Mouse (Mus musculus): ENCODE measurements around the gene Zbtb3. TPM values are rescaled to one million over a fixed set of nuclear protein-coding genes. Genes with fewer than 3 reads are reported as not detected.

Gene Zbtb3
- total RNA-seq, 2 experiments from 2014 or later: 1.3 to 1.7 TPM

GRCm38 (mm10) chr19:8838041-8838730 lies 35.8 kb downstream of the Zbtb3 start:
- intact Hi-C loops (cut with DNase I): no loop called here
- peak; percentile 36 to 37 for DNase-seq

DNA sequence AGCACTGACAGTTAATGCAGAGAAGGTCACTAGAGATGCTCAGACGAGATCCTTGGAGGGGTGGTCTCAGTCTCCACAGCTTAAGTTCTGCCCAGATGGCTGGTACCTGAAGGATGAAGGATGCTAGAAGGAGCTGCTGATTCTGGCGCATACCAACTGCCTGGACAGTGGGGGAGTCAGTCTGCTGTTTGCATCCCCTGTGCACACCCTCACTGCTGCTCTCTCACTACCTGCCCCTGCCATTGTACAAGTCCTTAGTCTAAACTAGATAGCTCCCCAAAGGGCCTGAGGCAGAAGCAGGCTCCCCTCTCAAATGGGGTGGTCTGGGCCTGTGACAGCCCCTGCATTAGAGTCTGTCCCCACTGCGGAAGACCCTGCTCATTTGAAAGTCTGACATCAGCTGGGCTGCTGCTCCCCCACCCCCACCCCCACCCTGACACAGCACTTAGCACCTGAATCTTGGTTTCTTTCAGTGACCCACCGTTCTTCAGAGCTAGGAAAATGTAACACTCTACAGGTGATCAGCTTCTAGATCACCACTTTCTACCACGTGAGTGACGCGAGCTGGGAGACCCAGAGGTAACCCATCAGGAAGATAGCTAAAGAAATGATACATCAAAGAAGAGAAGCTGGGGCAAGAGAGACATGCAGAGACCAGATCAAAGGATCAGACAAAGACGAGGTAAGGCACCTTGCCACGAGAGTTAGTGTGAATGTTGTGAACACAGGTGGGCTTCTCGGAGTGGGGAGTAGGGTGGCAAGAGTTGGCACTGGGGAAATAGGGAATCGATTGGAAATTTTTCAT lies 37.0 kb downstream of the Zbtb3 start, which contains the start of gene Gng3:
Gng3 (minus strand) TSS at position 92 of the 805 bp plus-strand sequence.
- intact Hi-C loops (cut with DNase I): no loop called here
- no peak for DNase-seq

GRCm38 (mm10) chr19:8839908-8840791 lies 37.8 kb downstream of the Zbtb3 start:
- peak; percentile 73 to 74 for DNase-seq
- intact Hi-C loops (cut with DNase I): no loop called here

DNA sequence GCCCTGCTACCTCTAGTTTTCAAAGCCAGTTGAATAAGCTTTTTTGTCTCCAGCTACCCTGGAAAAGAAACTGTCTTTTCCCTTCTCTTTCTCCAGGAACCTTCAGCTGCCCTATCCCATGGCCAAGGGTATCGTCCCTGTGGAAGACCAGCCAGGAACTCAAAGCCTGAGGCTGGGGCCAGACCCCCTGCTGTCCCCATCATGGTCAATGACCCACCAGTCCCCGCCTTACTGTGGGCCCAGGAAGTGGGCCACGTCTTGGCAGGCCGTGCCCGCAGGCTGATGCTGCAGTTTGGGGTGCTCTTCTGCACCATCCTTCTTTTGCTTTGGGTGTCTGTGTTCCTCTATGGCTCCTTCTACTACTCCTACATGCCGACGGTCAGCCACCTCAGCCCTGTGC lies 38.7 kb downstream of the Zbtb3 start:
- no peak for DNase-seq
- intact Hi-C loops (cut with DNase I): no loop called here

DNA sequence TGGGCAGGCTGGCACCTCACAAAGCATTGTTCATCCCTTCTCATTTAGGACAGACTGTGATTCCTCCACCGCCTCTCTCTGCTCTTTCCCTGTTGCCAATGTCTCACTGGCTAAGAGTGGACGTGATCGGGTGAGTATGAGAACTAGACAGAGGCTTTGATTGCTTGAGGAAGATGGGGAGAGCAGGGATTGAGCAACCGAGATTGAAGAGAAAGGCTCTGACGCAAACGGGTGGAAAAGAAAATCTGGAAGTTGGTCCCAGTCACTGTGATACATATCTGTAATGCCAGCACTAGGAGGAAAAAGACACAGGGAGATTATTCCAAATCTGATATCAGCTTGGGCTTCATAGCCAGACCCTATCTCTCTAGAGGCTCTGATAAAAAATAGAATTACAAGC lies 40.6 kb downstream of the Zbtb3 start:
- intact Hi-C loops (cut with DNase I): no loop called here
- no peak for DNase-seq

DNA sequence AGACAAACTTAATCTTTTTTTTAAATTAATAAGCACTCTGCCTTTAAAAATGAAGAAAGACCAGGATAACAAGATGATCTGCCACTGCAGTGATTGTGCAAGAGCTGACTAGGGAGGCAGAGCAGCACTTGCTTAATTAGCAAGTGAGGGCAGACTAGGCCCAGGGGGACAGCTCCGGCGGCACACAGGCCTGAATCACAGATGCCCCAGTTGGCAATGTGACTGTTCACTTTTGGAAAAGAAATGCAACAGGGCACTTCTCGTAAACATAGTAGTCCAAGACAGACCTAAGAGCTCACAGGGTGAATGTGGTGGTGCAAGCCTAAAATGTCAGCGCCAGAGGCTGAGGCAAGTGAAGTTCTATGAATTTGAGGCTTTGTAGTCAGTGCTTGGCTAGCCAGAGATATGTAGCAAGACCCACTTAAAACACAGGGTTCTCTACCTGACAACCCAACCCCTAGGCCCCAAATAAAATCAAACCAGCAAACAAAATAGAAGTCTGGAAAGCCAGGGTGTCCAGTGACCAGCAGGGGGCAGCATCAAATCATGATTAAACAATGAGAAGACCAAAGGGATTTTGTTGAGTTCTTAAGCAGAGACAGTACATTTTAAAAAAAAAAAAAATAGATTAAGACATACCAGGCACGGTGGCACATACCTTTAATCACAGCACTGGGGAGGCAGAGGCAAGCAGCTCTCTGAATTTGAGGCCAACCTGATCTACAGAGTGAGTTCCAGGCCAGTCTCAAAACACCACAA lies 42.2 kb downstream of the Zbtb3 start:
- intact Hi-C loops (cut with DNase I): loop anchor here (1.0 kb wide), 1 partner anchor 266 kb away; no protein-coding TSS in a partner anchor
- peak; percentile 76 to 83 for DNase-seq

DNA sequence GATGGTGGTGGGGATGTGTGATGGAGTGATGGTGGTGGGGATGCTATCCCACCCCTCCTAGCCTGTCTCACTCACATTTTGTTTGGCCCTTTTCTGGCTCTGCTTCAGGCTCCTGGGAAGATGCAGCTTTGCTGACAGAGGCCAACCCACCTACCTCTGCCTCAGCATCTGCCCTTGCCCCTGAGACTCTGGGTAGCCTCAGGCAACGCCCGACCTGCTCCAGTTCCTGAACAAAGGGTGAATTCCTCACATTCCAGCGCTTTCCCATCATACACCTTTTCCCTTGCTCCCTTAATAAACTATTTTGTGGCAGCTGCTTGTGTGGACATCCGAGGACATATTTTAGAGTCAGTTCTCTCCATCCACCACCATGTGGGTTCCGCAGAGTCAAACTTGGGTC lies 46.0 kb downstream of the Zbtb3 start:
- no peak for DNase-seq
- intact Hi-C loops (cut with DNase I): no loop called here

DNA sequence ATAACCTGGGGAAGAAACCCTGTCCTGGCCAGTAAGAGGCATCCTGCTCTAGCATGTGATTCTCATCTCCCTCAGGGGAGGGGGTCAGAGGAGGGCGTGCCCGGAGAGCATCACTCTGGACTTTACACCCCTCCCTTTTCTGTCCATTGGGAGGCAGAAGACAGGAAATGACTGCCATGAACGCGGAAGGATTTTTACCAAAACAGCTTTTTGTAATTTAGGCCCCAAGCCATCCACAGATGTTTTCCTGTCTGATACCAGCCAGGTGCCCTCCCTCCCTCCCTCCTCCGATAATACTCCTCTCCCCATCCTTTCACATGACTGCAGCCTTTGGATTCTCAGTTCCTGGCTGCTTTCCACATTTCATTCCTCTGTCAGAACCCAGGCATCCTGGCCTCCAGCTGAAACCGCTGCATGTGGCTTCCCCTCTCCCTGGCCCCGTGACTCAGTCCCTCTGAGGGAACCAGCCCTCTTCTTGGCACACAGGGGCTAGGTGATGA lies 48.1 kb downstream of the Zbtb3 start, which contains the start of gene Lrrn4cl:
Lrrn4cl (plus strand) TSS at position 367 of the 500 bp plus-strand sequence.
- DNase-seq: no peak
- intact Hi-C loops (cut with DNase I): no loop called here

DNA sequence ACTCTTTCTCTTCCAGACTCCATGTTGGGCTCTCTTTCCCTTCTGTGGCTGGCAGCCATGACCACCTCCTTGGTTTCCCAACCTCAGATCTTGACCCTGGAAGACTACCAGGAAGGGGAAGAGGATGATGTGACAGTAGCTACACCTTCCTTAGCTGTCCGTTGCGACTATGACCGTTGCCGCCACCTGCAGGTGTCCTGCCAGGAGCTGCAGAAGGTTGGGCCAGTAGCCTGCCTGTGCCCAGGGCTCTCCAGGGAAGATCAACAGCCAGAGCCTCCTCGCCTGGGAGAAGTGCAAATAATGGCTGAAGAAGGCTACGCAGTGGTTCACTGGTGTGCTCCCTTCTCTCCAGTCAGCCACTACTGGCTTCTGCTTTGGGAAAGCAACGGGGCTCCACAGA lies 49.3 kb downstream of the Zbtb3 start:
- no peak for DNase-seq
- intact Hi-C loops (cut with DNase I): no loop called here

DNA sequence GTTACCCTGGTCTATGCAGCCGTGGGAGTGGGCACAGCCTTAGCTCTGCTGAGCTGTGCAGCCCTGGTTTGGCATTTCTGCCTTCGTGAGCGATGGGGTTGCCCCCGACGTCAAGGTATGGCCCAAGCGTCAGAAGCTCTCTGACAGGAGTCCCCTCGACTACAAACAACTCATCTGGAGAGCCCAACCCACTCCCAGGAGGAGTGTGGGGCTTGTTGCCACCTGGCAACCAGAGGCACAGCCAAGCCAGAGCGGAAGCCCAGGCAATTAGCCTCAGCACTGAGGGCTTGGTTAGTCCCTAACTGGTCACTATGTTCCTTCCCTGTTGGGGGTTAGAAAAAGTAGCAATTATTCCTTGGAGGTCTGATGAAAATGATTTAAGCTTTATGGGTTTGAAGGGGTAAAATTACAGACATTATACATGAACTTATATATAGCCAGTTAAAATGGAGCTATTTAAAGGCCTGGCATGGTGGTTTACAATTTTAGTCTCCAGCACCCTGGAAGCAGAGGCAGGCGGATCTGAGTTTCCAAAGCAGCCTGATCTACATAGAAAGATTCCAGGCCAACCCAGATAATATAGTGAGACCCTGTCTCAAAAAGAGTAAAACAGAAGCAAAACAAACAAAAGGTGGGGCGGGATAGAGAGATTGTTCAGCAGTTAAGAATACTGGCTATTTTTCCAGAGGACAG lies 50.0 kb downstream of the Zbtb3 start:
- intact Hi-C loops (cut with DNase I): no loop called here

GRCm38 (mm10) chr19:8853117-8853516 lies 50.8 kb downstream of the Zbtb3 start:
- intact Hi-C loops (cut with DNase I): no loop called here
- no peak for DNase-seq

More for the DNA sequence above, 50.0 kb downstream of the Zbtb3 start:
- peak in 1 of 2 experiments; percentile 39 for DNase-seq

Other genes with a start within 250 kb of the Zbtb3 start
- not detected for gene Slc22a8, start 211.3 kb upstream of the Zbtb3 start, total RNA-seq (2021)
- not detected for gene Slc22a6, start 184.5 kb upstream of the Zbtb3 start, total RNA-seq (2021)
- gene Chrm1, start 138.8 kb upstream of the Zbtb3 start, total RNA-seq (2021): not detected
- gene Slc3a2, start 79.2 kb upstream of the Zbtb3 start, total RNA-seq (2021): 10 to 100 TPM; 37.7 to 43.0 TPM
- 10 to 100 TPM; 22.0 to 22.4 TPM for gene Wdr74, start 66.7 kb upstream of the Zbtb3 start, total RNA-seq (2021)
- gene 1700092M07Rik, start 61.8 kb upstream of the Zbtb3 start, total RNA-seq (2021): not detected
- 10 to 100 TPM; 28.1 to 29.8 TPM for gene Stx5a, start 61.1 kb upstream of the Zbtb3 start, total RNA-seq (2021)
- gene Nxf1, start 45.5 kb upstream of the Zbtb3 start, total RNA-seq (2021): 10 to 100 TPM; 36.7 to 37.6 TPM
- gene Tmem223, start 31.6 kb upstream of the Zbtb3 start, total RNA-seq (2021): 100 to 1,000 TPM; 114 to 117 TPM
- 10 to 100 TPM; 16.5 to 18.0 TPM for gene Tmem179b, start 28.1 kb upstream of the Zbtb3 start, total RNA-seq (2021)
- gene Taf6l, start 16.1 kb upstream of the Zbtb3 start, total RNA-seq (2021): 1 to 10 TPM; 5.6 to 7.9 TPM
- 10 to 100 TPM; 52.3 to 59.2 TPM for gene Polr2g, start 4.0 kb upstream of the Zbtb3 start, total RNA-seq (2021)
- gene Ttc9c, start 16.8 kb downstream of the Zbtb3 start, total RNA-seq (2021): 10 to 100 TPM; 11.6 to 14.7 TPM
- 10 to 100 TPM; 44.6 to 49.8 TPM for gene Hnrnpul2, start 17.5 kb downstream of the Zbtb3 start, total RNA-seq (2021)
- not detected for gene AC129217.1, start 27.2 kb downstream of the Zbtb3 start, total RNA-seq (2021)
- 10 to 100 TPM; 22.0 to 25.2 TPM for gene Bscl2, start 34.9 kb downstream of the Zbtb3 start, total RNA-seq (2021)
- gene Gng3, start 36.6 kb downstream of the Zbtb3 start, total RNA-seq (2021): not detected
- 1 to 10 TPM; 4.0 to 4.9 TPM for gene Lrrn4cl, start 48.2 kb downstream of the Zbtb3 start, total RNA-seq (2021)
- gene Ubxn1, start 68.9 kb downstream of the Zbtb3 start, total RNA-seq (2021): 100 to 1,000 TPM; 122 to 130 TPM
- gene Uqcc3, start 78.4 kb downstream of the Zbtb3 start, total RNA-seq (2021): 10 to 100 TPM; 58.7 to 59.0 TPM
- gene Lbhd1, start 81.2 kb downstream of the Zbtb3 start, total RNA-seq (2021): 1 to 10 TPM; 1.7 to 3.4 TPM
- gene Gm49403, start 81.4 kb downstream of the Zbtb3 start, total RNA-seq (2021): not detected
- gene 1810009A15Rik, start 86.3 kb downstream of the Zbtb3 start, total RNA-seq (2021): 10 to 100 TPM; 18.7 to 20.4 TPM
- not detected for gene Gm49416, start 86.4 kb downstream of the Zbtb3 start, total RNA-seq (2021)
- 10 to 100 TPM; 11.5 to 13.6 TPM for gene Ints5, start 90.5 kb downstream of the Zbtb3 start, total RNA-seq (2021)
- 10 to 100 TPM; 48.5 to 52.2 TPM for gene Ganab, start 95.5 kb downstream of the Zbtb3 start, total RNA-seq (2021)
- gene B3gat3, start 117.8 kb downstream of the Zbtb3 start, total RNA-seq (2021): 10 to 100 TPM; 34.5 to 37.6 TPM
- gene Rom1, start 126.8 kb downstream of the Zbtb3 start, total RNA-seq (2021): 10 to 100 TPM; 19.8 to 30.2 TPM
- 10 to 100 TPM in 1 of 2 experiments, 1 to 10 TPM in 1; 9.5 to 11.0 TPM for gene Eml3, start 127.0 kb downstream of the Zbtb3 start, total RNA-seq (2021)
- gene Mta2, start 139.3 kb downstream of the Zbtb3 start, total RNA-seq (2021): 10 to 100 TPM; 33.2 to 38.5 TPM
- 1 to 10 TPM; 8.1 to 8.9 TPM for gene Tut1, start 151.3 kb downstream of the Zbtb3 start, total RNA-seq (2021)
- 100 to 1,000 TPM; 246 to 250 TPM for gene Eef1g, start 164.5 kb downstream of the Zbtb3 start, total RNA-seq (2021)
- 100 to 1,000 TPM; 362 to 377 TPM for gene Ahnak, start 186.7 kb downstream of the Zbtb3 start, total RNA-seq (2021)